Mouse (Mus musculus): ENCODE results near the gene Mex3d.

DNA sequence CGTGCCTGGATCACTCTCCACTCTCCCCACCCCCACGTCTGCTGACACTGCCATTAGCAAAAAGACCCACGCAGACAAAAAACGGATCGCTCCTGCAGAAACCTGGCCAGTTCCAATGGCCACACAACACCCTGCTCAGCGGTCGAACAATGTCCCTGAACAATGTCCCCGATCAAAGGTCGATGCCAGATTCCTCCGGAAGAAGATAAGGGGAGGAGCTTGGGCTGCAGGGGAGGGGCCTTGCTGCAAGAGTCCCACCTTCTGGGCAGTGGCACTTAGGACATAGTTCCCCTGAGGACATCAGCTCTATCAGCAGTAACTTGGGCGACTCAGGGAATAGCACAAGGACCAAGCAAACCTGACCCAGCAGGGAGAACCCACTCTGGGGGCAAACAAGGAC lies 35.6 kb downstream of the Mex3d start:
- TF ChIP-seq GATA1 (IDR thresholded peaks at IDR 0.05; ENCODE audit: borderline replicate concordance, low read length) (no peak), FLI1 (IDR thresholded peaks at IDR 0.05; ENCODE audit: low read length) (no peak)
